Mouse (Mus musculus): Measurements from ENCODE around the gene Cdc42ep4.

The Cdc42ep4 gene

DNA sequence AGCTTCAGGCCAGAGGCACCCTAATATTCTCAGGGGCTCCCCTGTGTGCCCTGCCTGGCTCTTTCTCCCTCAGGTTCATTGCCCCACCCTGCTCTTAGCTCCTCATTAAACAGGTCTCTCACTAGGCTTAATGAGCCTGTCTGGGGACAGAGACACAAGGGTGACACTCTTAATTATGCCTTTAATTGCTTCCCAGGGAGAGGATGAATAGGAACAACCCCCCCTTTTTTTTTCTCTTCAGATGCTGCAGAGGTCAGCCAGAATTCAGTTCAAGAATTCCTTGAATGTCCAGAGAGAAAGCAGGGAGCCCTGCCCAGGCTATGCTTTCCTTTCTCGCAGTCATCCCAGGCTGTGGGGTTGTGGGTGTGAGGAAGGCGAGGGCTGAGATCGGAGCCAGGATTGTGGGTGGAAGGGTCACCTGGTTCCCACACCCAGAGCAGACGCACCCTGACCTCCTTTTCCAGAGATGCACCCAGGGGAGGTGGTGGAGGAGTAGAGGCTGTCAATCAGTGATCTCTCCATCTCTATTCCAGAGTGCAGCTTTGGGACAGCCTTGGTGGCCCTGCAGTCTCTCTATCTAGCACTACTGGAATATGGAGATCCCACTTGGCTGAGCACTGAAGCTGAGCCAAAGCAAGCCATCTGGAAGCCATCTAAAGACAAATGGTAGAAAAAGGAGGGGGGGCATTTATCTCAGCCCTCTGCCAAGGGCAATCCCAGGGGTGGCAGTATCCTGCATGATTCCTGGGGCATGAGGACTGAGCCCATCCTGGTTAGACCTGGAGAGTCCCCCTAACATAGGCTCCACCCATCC is 26.2 kb downstream of the Cdc42ep4 start:
- no peak for DNase-seq (ENCODE audit: low read depth, low spot score)

GRCm38 (mm10) chr11:113722405-113723090 is 29.1 kb downstream of the Cdc42ep4 start:
- no peak for DNase-seq (ENCODE audit: low read depth, low spot score)

- no peak for DNase-seq (ENCODE audit: low read depth, low spot score)
These were observed 33.8 kb downstream of the Cdc42ep4 start for GRCm38 (mm10) chr11:113717767-113718424.

- DNase-seq (ENCODE audit: low read depth, low spot score) = no peak
These were observed 35.5 kb downstream of the Cdc42ep4 start for GRCm38 (mm10) chr11:113716132-113716531.

GRCm38 (mm10) chr11:113715078-113715674 is 36.5 kb downstream of the Cdc42ep4 start:
- no peak for DNase-seq (ENCODE audit: low read depth, low spot score)

DNA sequence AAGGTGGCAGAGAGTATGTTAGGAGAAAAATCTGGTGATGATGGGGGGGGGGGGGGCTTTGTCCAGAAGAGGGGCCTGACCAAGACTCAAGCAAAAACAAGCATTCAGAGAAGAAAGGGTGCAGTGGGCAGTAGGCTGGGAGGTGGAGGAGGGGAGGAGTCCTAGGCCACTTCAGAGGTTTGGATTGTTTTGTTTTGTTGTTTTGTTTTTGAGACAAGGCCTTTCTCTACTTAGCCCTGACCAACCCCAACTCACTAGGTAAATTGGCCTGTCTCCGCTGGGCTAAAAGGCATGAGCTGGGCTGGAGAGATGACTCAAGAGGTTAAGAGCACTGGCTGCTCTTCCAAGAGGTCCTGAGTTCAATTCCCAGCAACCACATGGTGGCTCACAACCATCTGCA is 40.6 kb downstream of the Cdc42ep4 start:
- DNase-seq (ENCODE audit: low read depth, low spot score) = no peak

- no peak for DNase-seq (ENCODE audit: low read depth, low spot score)
These were observed 41.4 kb downstream of the Cdc42ep4 start for GRCm38 (mm10) chr11:113710257-113710777.

- no peak for DNase-seq (ENCODE audit: low read depth, low spot score)
These were observed 41.9 kb downstream of the Cdc42ep4 start, which contains the start of gene Cpsf4l for GRCm38 (mm10) chr11:113709731-113710256. Gene Cpsf4l, minus strand, starts transcription at chr11:113710017.

DNA sequence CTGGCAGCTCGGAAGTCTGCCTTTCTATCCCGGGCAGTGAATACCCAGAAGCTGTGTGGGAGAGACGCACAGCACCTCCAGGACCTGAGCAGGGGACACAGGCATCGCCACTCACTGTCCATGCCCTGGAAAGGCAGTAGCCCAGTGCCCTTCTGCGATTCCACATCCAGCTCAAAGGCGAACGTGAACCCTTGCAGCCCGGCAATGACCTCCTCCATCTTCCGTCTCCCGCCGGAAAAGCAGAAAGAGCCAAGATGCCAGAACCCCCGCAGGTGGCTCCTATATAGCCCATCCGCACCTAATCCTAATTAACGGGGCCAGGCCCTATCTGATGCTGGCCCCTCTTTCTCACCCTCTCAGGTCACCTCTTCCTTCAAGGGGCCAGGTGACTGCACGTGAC is 42.4 kb downstream of the Cdc42ep4 start:
- no peak for DNase-seq (ENCODE audit: low read depth, low spot score)

- DNase-seq (ENCODE audit: low read depth, low spot score) = no peak
These were observed 43.0 kb downstream of the Cdc42ep4 start for GRCm38 (mm10) chr11:113708629-113709213.

DNA sequence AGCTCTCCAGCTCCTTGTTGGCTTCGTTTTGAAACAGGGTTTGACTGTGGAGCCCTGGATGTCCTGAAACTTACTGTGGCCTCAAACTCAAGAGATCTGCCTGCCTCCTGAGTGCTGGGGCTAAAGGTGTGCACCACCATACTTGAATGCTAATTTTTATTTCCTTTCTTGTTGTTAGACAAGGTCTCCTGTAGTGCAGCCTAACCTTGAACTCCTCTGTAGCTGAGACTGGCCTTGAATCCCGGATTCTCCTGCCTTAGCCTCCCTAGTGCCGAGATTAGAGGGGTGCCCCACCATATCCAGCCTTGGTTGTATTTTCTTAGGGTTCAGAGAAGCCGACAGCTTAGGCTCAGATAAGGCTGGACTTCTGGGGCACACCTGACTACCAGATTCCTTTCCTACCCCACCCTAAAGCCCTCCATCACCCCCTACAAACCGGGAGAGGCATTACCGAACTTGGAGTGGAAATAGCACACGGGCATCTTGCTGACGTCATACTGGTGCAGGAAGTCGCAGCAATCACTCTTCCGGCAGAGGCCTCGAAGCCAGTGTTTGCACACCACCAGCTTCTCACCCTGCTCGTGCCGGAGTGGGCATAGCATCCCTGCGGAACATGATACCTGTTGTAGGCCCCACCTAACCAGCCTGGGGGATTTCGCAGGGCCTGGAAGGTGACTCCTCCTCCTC is 45.6 kb downstream of the Cdc42ep4 start:
- no peak for DNase-seq (ENCODE audit: low read depth, low spot score)

- DNase-seq (ENCODE audit: low read depth, low spot score) = peak; percentile 53
These were observed 47.9 kb downstream of the Cdc42ep4 start for GRCm38 (mm10) chr11:113703758-113704157.

DNA sequence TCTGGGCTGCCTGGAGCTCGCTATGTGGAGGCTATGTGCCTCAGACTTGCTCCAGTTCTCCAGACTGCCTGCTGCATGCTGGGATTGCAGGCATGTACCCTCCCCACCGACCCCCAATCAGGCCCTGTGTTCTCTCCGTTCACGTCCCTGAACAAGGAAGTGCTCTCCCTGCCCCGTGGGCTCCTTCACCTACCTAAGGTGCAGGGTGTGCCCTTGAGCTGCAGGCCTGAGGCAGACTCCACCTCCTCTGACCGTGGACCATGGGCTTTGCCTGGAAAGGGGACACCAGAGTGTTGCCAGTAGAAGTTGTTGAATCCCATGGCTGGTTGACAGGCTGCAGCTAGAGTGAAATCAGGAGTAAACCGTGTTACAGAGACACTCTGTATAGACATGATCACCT is 52.0 kb downstream of the Cdc42ep4 start:
- no peak for DNase-seq (ENCODE audit: low read depth, low spot score)

DNA sequence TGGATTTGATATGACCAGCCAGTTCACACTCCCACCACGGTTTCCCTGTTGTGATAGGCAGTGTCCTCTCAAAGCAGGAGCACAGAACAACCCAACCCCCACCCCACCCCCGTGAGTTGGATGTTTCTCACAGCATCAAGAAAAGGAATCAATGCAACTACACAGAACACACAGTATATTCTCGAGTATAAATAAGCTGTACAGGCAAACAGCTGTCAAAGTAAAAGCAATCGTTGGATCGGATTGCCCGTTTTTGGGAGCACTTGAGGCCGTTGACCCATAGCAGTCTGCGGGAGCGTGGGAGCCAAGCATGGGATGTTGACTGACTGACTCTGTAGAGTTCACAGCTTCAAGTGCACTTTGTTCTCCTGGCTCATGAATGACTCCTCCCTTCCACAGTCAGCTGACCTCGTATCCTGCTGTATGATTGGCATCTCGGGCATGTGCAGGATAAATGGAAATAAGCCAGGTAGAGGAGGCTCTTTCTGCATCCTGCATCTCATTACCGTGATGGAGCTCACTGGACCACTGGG is 53.6 kb downstream of the Cdc42ep4 start:
- DNase-seq (ENCODE audit: low read depth, low spot score) = no peak

DNA sequence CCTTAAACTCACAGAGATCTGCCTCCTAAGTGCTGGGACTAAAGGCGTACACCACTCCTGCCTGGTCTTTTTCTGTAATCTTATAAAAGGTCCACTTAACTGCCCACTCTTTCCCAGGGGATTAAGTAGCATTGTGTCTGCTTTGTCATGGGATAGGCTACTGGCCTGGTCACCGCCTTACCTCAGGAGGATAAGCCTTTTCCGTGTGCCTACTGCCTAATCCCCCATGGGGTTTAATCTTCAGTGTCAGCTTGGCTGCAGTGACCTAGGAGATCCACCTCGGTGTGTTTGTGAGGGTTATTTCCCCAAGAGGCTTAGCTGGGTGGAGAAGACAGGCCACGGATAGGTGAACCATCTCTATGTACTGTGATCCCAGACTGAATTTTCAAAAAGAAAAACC is 54.1 kb downstream of the Cdc42ep4 start:
- peak; percentile 86 for DNase-seq (ENCODE audit: low read depth, low spot score)

DNA sequence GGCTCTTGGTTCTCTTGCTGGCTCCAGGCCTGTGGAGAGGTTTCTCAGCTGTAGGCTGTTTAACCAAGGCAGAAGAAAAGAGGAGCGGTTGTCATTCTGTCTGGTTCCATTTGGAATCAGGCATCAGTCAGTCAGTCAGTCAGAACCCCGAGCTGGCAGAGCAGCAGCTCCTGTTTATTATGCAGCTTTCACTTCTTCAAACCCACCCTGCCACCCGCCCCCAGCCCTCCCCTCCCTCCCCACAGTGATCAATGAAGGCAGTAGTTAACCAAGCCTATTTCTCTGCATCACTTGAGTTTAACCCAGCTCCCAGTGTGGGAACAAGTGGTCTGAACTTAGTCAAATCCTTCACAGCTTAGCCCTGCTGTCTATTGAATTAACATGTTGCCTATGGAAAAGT is 59.8 kb downstream of the Cdc42ep4 start:
- no peak for DNase-seq (ENCODE audit: low read depth, low spot score)

GRCm38 (mm10) chr11:113691318-113691717 is 60.4 kb downstream of the Cdc42ep4 start:
- DNase-seq (ENCODE audit: low read depth, low spot score) = no peak

- no peak for DNase-seq (ENCODE audit: low read depth, low spot score)
These were observed 61.2 kb downstream of the Cdc42ep4 start for GRCm38 (mm10) chr11:113690506-113690905.

DNA sequence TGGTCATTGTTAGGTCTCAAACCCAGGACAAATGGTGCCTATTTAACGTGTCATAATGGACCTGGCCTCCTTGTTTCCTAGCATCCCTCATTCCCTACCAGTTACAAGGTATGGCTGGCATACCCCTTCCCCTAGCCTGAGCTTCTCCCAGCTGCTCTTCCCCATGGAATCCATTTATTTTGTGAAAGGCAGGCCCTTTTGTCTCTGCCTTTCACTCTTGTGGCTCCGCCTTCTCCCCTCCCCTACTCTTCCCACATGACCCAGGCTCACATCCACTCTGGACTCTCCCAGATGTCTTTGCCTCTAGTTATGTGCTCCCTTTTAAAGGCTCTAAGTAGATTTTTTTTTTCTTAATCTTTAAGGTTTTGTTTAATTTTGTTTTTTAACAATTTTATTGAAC is 64.7 kb downstream of the Cdc42ep4 start:
- DNase-seq (ENCODE audit: low read depth, low spot score) = no peak

- no peak for DNase-seq (ENCODE audit: low read depth, low spot score)
These were observed 66.8 kb downstream of the Cdc42ep4 start for GRCm38 (mm10) chr11:113684707-113685426.

Data from retina, adult 2 months (tissue).